Comparison of ENCODE assay signal across 9 mouse cellular contexts in the genomic region with DNA sequence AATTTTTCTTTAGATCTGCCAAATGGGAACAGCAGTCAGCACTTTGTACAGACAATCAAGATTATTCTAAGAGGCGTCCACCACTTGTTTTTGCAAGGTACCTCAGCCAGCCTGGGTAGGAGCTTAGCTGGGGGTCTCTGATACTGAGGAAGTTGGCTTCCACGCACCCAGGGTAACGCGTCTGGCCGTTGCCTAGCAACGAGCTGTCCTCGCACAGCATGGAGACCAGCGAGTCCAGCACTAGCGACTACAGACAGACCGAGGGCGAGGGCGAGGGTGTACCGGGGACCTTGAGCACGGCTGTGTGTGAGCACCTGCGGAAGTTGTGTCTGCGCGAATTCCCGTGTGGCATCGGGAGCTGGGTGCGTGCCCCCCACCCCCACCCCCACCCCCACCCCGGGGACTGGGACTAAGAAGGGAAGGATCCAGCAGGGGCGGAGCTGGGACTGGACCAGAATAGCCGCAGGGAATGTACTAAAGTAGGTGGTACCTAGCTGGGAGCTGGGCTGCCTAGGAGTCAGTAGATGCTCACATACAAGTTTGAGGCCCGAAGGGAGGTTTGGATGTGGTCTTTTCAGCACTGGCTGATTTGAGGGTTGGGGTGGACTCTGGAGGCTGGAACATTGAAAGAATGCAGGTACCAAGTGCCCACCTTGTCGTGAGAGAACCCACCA. TPM values are rescaled to one million over a fixed set of nuclear protein-coding genes. Genes with fewer than 3 reads are reported as not detected.
DNase-seq lines count a peak whose midpoint lies in the region; ATAC-seq and TF ChIP-seq lines count a peak whose summit lies in the region.
"Had no signal": no experiment of that assay in that cellular context is flagged by ENCODE, and none has a peak within 500 bp of the region (broad histone marks: within the 10 kb centered on the region; RNA-seq: fewer than 3 reads in every experiment).

A gene (plus strand): TSS at position 194 of the 674 bp plus-strand sequence.
A gene (minus strand): TSS at position 378 of the 674 bp plus-strand sequence.

- no peak within 1 kb of the TSS for H3K27ac ChIP-seq in kidney, embryonic 14.5 days (ENCODE audit: low read depth, low read length)
- no peak within 1 kb of the TSS for H3K27ac ChIP-seq in hindbrain, embryonic 11.5 days (ENCODE audit: low read depth, low read length)
- no peak within 1 kb of the TSS for H3K27ac ChIP-seq in midbrain, embryonic 14.5 days (replicated peaks; ENCODE audit: low read depth, low read length)

- no peaks in the 10 kb centered on the region for H3K27me3 ChIP-seq in kidney, embryonic 14.5 days (ENCODE audit: control insufficient read depth, insufficient read depth, low read length)
- H3K27me3 ChIP-seq in hindbrain, embryonic 11.5 days (ENCODE audit: control insufficient read depth, insufficient read depth, low read length): no peaks in the 10 kb centered on the region
- no peaks in the 10 kb centered on the region for H3K27me3 ChIP-seq in midbrain, embryonic 14.5 days (ENCODE audit: control insufficient read depth, insufficient read depth, low read length)

- peak; percentile 55 for ATAC-seq in kidney, embryonic 14.5 days (ENCODE audit: low FRiP score, low TSS enrichment)
- ATAC-seq in hindbrain, embryonic 11.5 days (ENCODE audit: low FRiP score): peak; percentile 60; the same call in 1 of the 2 replicates
- ATAC-seq in midbrain, embryonic 14.5 days (ENCODE audit: low FRiP score, low TSS enrichment): no peak; the same call in 1 of the 2 replicates

- H3K36me3 ChIP-seq in kidney, embryonic 14.5 days (ENCODE audit: control insufficient read depth, insufficient read depth, low read length): no peaks in the 10 kb centered on the region
- no peaks in the 10 kb centered on the region for H3K36me3 ChIP-seq in hindbrain, embryonic 11.5 days (ENCODE audit: control insufficient read depth, insufficient read depth, low read length)
- no peaks in the 10 kb centered on the region for H3K36me3 ChIP-seq in midbrain, embryonic 14.5 days (ENCODE audit: control insufficient read depth, insufficient read depth, low read length)

- DNase-seq in kidney, adult 18-20 months: no peak
- DNase-seq in embryo, embryonic 10.5 days (ENCODE audit: low spot score): peak; percentile 72
- peak; percentile 64 for DNase-seq in hindbrain, embryonic 11.5 days (ENCODE audit: low spot score)
- peak; percentile 83 for DNase-seq in midbrain, embryonic 14.5 days
- no peak for DNase-seq in adrenal gland, postnatal 25 days
- no peak for DNase-seq in cerebellum, postnatal 25 days
- no peak for DNase-seq in lung, adult 2 months

- H3K4me2 ChIP-seq in kidney, embryonic 14.5 days (replicated peaks; ENCODE audit: low read depth, low read length): peak within 1 kb of the TSS; percentile 39
- H3K4me2 ChIP-seq in hindbrain, embryonic 11.5 days (replicated peaks; ENCODE audit: low read depth, low read length): peak within 1 kb of the TSS; percentile 43
- H3K4me2 ChIP-seq in midbrain, embryonic 14.5 days (ENCODE audit: low read length): peak within 1 kb of the TSS; percentile 55

- no peak within 1 kb of the TSS for H3K4me3 ChIP-seq in kidney, embryonic 14.5 days (ENCODE audit: low read length)
- no peak within 1 kb of the TSS for H3K4me3 ChIP-seq in hindbrain, embryonic 11.5 days (ENCODE audit: low read depth, low read length)
- 0 out of 2 replicates have a peak within 1 kb of the TSS, but pooled peaks have one; percentile 10 for H3K4me3 ChIP-seq in midbrain, embryonic 14.5 days (replicated peaks; ENCODE audit: low read depth, low read length)
- no peak within 1 kb of the TSS for H3K4me3 ChIP-seq in lung, adult 2 months (replicated peaks; ENCODE audit: extremely low read depth, low read depth, low read length)
- H3K4me3 ChIP-seq: erythroblast, embryonic 14.5 days had no signal

- H3K4me1 ChIP-seq in kidney, embryonic 14.5 days (ENCODE audit: control insufficient read depth, insufficient read depth, low read length): 0 out of 2 replicates have a peak, but pooled peaks cover 4% of the 10 kb centered on the region
- H3K4me1 ChIP-seq in hindbrain, embryonic 11.5 days (replicated peaks; ENCODE audit: control insufficient read depth, insufficient read depth, low read length): 0 out of 2 replicates have a peak, but pooled peaks cover 4% of the 10 kb centered on the region
- H3K4me1 ChIP-seq in midbrain, embryonic 14.5 days (ENCODE audit: control insufficient read depth, insufficient read depth, low read length): peaks cover 6% of the 10 kb centered on the region; the same call in 1 of the 2 replicates
- H3K4me1 ChIP-seq in lung, adult 2 months (ENCODE audit: control insufficient read depth, insufficient read depth, low read length): no peaks in the 10 kb centered on the region

- no peak for TF ChIP-seq POLR2A in lung, adult 2 months (IDR thresholded peaks at IDR 0.05; ENCODE audit: borderline replicate concordance, extremely low read depth, low read depth, low read length)

- TF ChIP-seq CTCF in lung, adult 2 months (IDR thresholded peaks at IDR 0.05; ENCODE audit: insufficient read depth, low read length): no peak

- H3K9me3 ChIP-seq in kidney, embryonic 14.5 days (ENCODE audit: control insufficient read depth, low read length): no peaks in the 10 kb centered on the region
- H3K9me3 ChIP-seq in hindbrain, embryonic 11.5 days (ENCODE audit: control insufficient read depth, low read length): no peaks in the 10 kb centered on the region
- H3K9me3 ChIP-seq in midbrain, embryonic 14.5 days (ENCODE audit: control insufficient read depth, low read length): no peaks in the 10 kb centered on the region

- WGBS in kidney, embryonic 14.5 days: 10% methylated on average over 25 of the region's 25 CpGs
- WGBS in hindbrain, embryonic 11.5 days: 7% methylated on average over 25 of the region's 25 CpGs
- 6% methylated on average over 25 of the region's 25 CpGs for WGBS in midbrain, embryonic 14.5 days
- 8% methylated on average over 25 of the region's 25 CpGs for WGBS in lung, adult 2 months

- peak within 1 kb of the TSS; percentile 18; the same call in 1 of the 2 replicates for H3K9ac ChIP-seq in kidney, embryonic 14.5 days (ENCODE audit: low read depth, low read length)
- no peak within 1 kb of the TSS for H3K9ac ChIP-seq in hindbrain, embryonic 11.5 days (ENCODE audit: low read depth, low read length)
- H3K9ac ChIP-seq in midbrain, embryonic 14.5 days (replicated peaks; ENCODE audit: low read length): no peak within 1 kb of the TSS

RNA-seq across cellular contexts. Expression of the first gene that starts in this region (rescaled TPM):
- polyA plus RNA-seq in kidney, embryonic 14.5 days (2014; fragmentation: Nextera tagmentation; extraction: Ambion mirVana): not detected in 2 replicates
- polyA plus RNA-seq in hindbrain, embryonic 11.5 days (2014; fragmentation: Nextera tagmentation; extraction: Ambion mirVana): 0.26 and 0.39 TPM in 2 replicates
- 0.20 and 0.41 TPM in 2 replicates for polyA plus RNA-seq in midbrain, embryonic 14.5 days (2014; fragmentation: Nextera tagmentation; extraction: Ambion mirVana)
- total RNA-seq in adrenal gland, postnatal 25 days (2021): not detected in 2 replicates
- 3.4 and 3.8 TPM in 2 replicates for polyA plus RNA-seq in lung, adult 2 months (2012; rRNA removed)
- polyA plus RNA-seq: erythroblast, embryonic 14.5 days had no signal

RNA-seq across cellular contexts. Expression of the second gene that starts in this region (rescaled TPM):
- polyA plus RNA-seq in kidney, embryonic 14.5 days (2014; fragmentation: Nextera tagmentation; extraction: Ambion mirVana): not detected in 2 replicates
- not detected in 2 replicates for polyA plus RNA-seq in hindbrain, embryonic 11.5 days (2014; fragmentation: Nextera tagmentation; extraction: Ambion mirVana)
- not detected in 2 replicates for polyA plus RNA-seq in midbrain, embryonic 14.5 days (2014; fragmentation: Nextera tagmentation; extraction: Ambion mirVana)
- total RNA-seq in adrenal gland, postnatal 25 days (2021): not detected in 2 replicates
- polyA plus RNA-seq in lung, adult 2 months (2012; rRNA removed): not detected in 2 replicates
- polyA plus RNA-seq: erythroblast, embryonic 14.5 days had no signal

Comparison
In these comparisons a context has a peak if more than half of its experiments do, and no peak if none do; other contexts are left out.
1. Peak in ATAC-seq, H3K9ac ChIP-seq and H3K4me2 ChIP-seq in kidney, embryonic 14.5 days; RNA of the genes that start here not detected or under 1 TPM.
2. Peak in DNase-seq, ATAC-seq and H3K4me2 ChIP-seq in hindbrain, embryonic 11.5 days; RNA of the genes that start here not detected or under 1 TPM.
3. Peak in DNase-seq, H3K4me3 ChIP-seq and H3K4me2 ChIP-seq in midbrain, embryonic 14.5 days; RNA of the genes that start here not detected or under 1 TPM.